Mouse (Mus musculus) heart, postnatal 0 days (tissue): Measurements from ENCODE around the gene Ipo4.
A peak's percentile ranks its signal among the peaks of the same experiment; 100 is the strongest.

ENCODE experiments used
- CTCF ChIP-seq: IDR thresholded peaks from 2 replicates; pipeline ENCODE4 v1.5.1; 2016; ENCODE audit warnings: antibody characterized with exemption, control low read depth, low read depth
- EP300 ChIP-seq: IDR thresholded peaks from 2 replicates; pipeline ENCODE4 v1.6.1; 2016; ENCODE audit warnings: antibody characterized with exemption, low read depth

DNA sequence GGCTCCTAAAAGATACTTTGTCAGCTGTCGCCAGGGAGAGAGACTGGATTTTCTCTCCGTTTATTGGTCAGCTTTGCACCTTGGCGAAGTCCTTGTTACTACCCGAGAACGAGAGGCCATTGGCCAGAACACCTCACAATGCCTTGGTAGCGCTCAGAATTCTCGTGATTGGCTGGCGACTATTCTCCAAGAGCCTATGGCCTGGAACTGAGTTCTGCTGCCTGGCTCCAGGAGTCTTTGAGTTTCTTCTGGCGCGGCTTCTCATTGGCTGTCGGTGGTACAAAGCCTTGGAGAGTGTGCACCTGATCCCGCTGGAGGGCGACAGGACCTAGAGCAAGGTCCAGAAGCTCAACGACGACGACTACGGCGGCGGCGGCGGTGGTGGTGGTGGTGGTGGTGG, 17.9 kb downstream of the Ipo4 start, which contains the start of gene Rec8:
- TF ChIP-seq CTCF: peak; percentile 43
- no peak for TF ChIP-seq EP300
